Mouse (Mus musculus) 3T3-L1 (cell line): ENCODE measurements around the gene Mavs.
A peak's percentile ranks its signal among the peaks of the same experiment; 100 is the strongest.

Experiments
- DNase-seq: peaks from one replicate; pipeline ENCODE4 v3.0.0-alpha.2; 2015; ENCODE audit warnings: low read depth, low spot score

Gene Mavs

GRCm38 (mm10) chr2:131261481-131262212 lies 27.8 kb downstream of the Mavs start:
- DNase-seq: peak; percentile 78

GRCm38 (mm10) chr2:131262213-131262672 lies 28.4 kb downstream of the Mavs start, which contains the start of gene Pank2:
Pank2 (plus strand) TSS chr2:131262495.
- DNase-seq: peak; percentile 98

GRCm38 (mm10) chr2:131262680-131263670 lies 29.1 kb downstream of the Mavs start:
- peak; percentile 85 for DNase-seq

- DNase-seq: no peak
Observed at GRCm38 (mm10) chr2:131264027-131264426, 30.2 kb downstream of the Mavs start.

- no peak for DNase-seq
Observed at GRCm38 (mm10) chr2:131265056-131265455, 31.2 kb downstream of the Mavs start.

GRCm38 (mm10) chr2:131275493-131275892 lies 41.6 kb downstream of the Mavs start:
- no peak for DNase-seq

- no peak for DNase-seq
Observed at GRCm38 (mm10) chr2:131276722-131277121, 42.9 kb downstream of the Mavs start.

- DNase-seq: no peak
Observed at GRCm38 (mm10) chr2:131281596-131281995, 47.7 kb downstream of the Mavs start.

- no peak for DNase-seq
Observed at GRCm38 (mm10) chr2:131286276-131286675, 52.4 kb downstream of the Mavs start.

GRCm38 (mm10) chr2:131290669-131291068 lies 56.8 kb downstream of the Mavs start:
- DNase-seq: no peak

- no peak for DNase-seq
Observed at GRCm38 (mm10) chr2:131296746-131297261, 62.9 kb downstream of the Mavs start.
